Mouse (Mus musculus): ENCODE measurements around the gene Hist2h2aa1. TPM values are rescaled to one million over a fixed set of nuclear protein-coding genes. Genes with fewer than 3 reads are reported as not detected.
A peak's percentile ranks its signal among the peaks of the same experiment; 100 is the strongest.
"Not testable (repeated sequence)": the region's sequence is repeated elsewhere in the genome, so short reads cannot be mapped to it uniquely, and the experiment has no call there.

The Hist2h2aa1 gene
- total RNA-seq (2017): 465 and 524 TPM in 2 replicates

DNA sequence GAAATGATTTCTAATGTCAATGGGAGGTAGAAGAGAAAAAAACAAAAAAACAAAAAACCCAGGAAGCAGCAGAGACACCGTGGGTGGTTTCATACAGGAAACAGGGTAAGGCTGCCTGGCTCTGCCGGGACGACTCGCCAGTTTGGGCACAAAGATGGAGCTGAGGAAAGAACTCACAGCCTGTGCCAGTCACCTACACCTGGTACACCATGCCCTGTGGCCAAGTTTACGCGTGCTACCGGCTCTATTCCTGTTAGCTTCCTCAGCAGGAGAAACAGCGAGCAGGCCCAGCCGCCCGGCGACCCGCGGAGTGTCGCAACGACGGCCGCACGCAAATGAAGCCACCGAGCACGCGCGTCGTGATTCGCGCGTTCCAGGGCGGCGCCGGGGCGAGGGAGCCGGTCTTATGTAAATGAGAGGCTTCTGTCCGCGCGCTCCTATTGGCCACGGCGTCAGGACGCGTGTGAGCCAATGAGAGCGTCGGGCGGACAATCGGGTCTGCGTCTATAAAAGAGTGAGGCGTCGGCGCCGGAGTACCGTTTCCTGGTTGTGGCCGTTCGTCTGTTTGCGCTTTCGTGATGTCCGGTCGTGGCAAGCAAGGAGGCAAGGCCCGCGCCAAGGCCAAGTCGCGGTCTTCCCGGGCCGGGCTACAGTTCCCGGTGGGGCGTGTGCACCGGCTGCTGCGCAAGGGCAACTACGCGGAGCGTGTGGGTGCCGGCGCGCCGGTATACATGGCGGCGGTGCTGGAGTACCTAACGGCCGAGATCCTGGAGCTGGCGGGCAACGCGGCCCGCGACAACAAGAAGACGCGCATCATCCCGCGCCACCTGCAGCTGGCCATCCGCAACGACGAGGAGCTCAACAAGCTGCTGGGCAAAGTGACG, at the start of gene Hist2h2aa1:
Gene Hist2h2aa1, plus strand, starts transcription at position 495 of the 884 bp plus-strand sequence.
- ATAC-seq (ENCODE audit: extremely low read depth, insufficient number of reproducible peaks, low FRiP score, poor library complexity, severe bottlenecking): peak; percentile 79

GRCm38 (mm10) chr3:96195616-96196313, 49.5 kb upstream of the Hist2h2aa1 start:
- ATAC-seq (ENCODE audit: extremely low read depth, insufficient number of reproducible peaks, low FRiP score, poor library complexity, severe bottlenecking): no peak

GRCm38 (mm10) chr3:96196437-96197128, 48.7 kb upstream of the Hist2h2aa1 start:
- no peak for ATAC-seq (ENCODE audit: extremely low read depth, insufficient number of reproducible peaks, low FRiP score, poor library complexity, severe bottlenecking)

- ATAC-seq (ENCODE audit: extremely low read depth, insufficient number of reproducible peaks, low FRiP score, poor library complexity, severe bottlenecking): peak; percentile 79
These were observed 48.1 kb upstream of the Hist2h2aa1 start for GRCm38 (mm10) chr3:96197129-96197749.

- ATAC-seq (ENCODE audit: extremely low read depth, insufficient number of reproducible peaks, low FRiP score, poor library complexity, severe bottlenecking): peak; percentile 52
These were observed 47.1 kb upstream of the Hist2h2aa1 start for GRCm38 (mm10) chr3:96198181-96198580.

GRCm38 (mm10) chr3:96198601-96199251, 46.6 kb upstream of the Hist2h2aa1 start:
- not testable (repeated sequence) for ATAC-seq (ENCODE audit: extremely low read depth, insufficient number of reproducible peaks, low FRiP score, poor library complexity, severe bottlenecking)

GRCm38 (mm10) chr3:96199731-96200130, 45.6 kb upstream of the Hist2h2aa1 start:
- ATAC-seq (ENCODE audit: extremely low read depth, insufficient number of reproducible peaks, low FRiP score, poor library complexity, severe bottlenecking): peak; percentile 14; the same call in 1 of the 2 replicates

- no peak for ATAC-seq (ENCODE audit: extremely low read depth, insufficient number of reproducible peaks, low FRiP score, poor library complexity, severe bottlenecking)
These were observed 37.5 kb upstream of the Hist2h2aa1 start for GRCm38 (mm10) chr3:96207819-96208218.

- ATAC-seq (ENCODE audit: extremely low read depth, insufficient number of reproducible peaks, low FRiP score, poor library complexity, severe bottlenecking): no peak
These were observed 36.1 kb upstream of the Hist2h2aa1 start for GRCm38 (mm10) chr3:96209242-96209641.

- ATAC-seq (ENCODE audit: extremely low read depth, insufficient number of reproducible peaks, low FRiP score, poor library complexity, severe bottlenecking): peak; percentile 11; the same call in 1 of the 2 replicates
These were observed 26.1 kb upstream of the Hist2h2aa1 start for GRCm38 (mm10) chr3:96219191-96219641.

DNA sequence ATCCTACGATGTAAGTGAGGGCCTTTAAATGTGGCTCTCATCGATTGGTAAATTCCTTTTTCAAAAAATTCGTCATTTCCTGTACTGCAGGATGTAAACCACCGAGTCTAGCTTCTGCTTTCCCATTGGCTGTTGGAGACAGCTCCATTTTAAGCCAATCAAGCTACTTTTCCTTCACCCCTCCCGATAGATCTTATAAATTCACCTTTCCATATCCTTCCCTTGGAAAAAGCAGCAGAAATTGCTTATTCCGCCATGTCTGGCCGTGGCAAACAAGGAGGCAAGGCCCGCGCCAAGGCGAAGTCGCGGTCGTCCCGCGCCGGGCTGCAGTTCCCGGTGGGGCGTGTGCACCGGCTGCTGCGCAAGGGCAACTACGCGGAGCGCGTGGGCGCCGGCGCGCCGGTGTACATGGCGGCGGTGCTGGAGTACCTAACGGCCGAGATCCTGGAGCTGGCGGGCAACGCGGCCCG, 25.6 kb upstream of the Hist2h2aa1 start, which contains the start of the genes Bola1 and Hist2h2ab:
Gene Bola1, minus strand, starts transcription at position 49 of the 470 bp plus-strand sequence.
Gene Hist2h2ab, plus strand, starts transcription at position 205 of the 470 bp plus-strand sequence.
- peak; percentile 63 for ATAC-seq (ENCODE audit: extremely low read depth, insufficient number of reproducible peaks, low FRiP score, poor library complexity, severe bottlenecking)

- ATAC-seq (ENCODE audit: extremely low read depth, insufficient number of reproducible peaks, low FRiP score, poor library complexity, severe bottlenecking): not testable (repeated sequence)
These were observed 25.0 kb upstream of the Hist2h2aa1 start for GRCm38 (mm10) chr3:96220131-96220764.

- peak; percentile 83 for ATAC-seq (ENCODE audit: extremely low read depth, insufficient number of reproducible peaks, low FRiP score, poor library complexity, severe bottlenecking)
These were observed 24.3 kb upstream of the Hist2h2aa1 start, which contains the start of the genes Hist2h2ac and Hist2h2be for GRCm38 (mm10) chr3:96220765-96221639. Hist2h2ac (minus strand) TSS chr3:96220880. Hist2h2be (plus strand) TSS chr3:96221119.

DNA sequence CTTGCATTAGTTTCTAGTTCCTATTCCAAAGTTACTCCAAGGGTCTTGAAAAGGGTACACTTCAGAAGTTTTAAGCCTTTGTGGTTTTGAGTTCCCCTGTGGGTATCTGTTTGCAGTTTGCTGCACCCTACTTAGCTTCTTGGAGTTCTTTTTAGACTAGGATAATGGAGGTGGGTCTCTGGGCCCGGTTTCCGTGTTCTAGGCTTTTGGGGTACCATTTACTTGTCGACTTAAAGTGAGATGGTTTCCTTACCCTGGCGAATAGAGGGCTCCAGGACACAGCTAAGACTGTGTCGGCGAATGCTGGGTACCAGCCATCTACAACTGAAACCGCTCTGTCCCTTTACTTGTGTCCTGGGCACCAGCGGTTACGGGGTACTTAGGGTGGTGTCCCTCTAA, 23.7 kb upstream of the Hist2h2aa1 start:
- ATAC-seq (ENCODE audit: extremely low read depth, insufficient number of reproducible peaks, low FRiP score, poor library complexity, severe bottlenecking): no peak

DNA sequence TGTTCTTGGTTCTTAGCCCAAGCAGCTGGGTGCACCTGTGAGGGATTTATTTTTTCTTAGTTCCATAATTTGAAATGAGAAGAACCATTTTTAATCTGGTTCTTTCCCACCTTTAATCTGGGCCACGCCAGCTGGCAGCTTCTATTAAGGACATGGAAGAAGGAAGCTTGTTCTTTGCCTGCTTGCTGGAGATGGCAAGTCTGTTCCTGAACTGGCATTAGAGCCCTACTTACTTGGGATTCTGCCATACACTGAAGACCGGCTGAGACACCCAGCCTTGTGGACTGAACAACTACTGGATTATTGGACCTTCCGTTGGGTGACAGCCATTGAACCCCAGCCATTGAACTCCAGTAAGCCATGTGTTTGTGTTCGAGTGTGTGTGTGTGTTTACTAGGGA, 22.5 kb upstream of the Hist2h2aa1 start:
- ATAC-seq (ENCODE audit: extremely low read depth, insufficient number of reproducible peaks, low FRiP score, poor library complexity, severe bottlenecking): no peak

- no peak for ATAC-seq (ENCODE audit: extremely low read depth, insufficient number of reproducible peaks, low FRiP score, poor library complexity, severe bottlenecking)
These were observed 19.9 kb upstream of the Hist2h2aa1 start for GRCm38 (mm10) chr3:96225421-96225820.
